Mouse (Mus musculus) right cerebral cortex, postnatal 25 days (tissue): ENCODE results near the gene Atp23.
A peak's percentile ranks its signal among the peaks of the same experiment; 100 is the strongest.

ENCODE experiments used
- DNase-seq: peaks from one replicate; pipeline ENCODE4 v3.0.0; 2022

Gene Atp23

GRCm38 (mm10) chr10:126900821-126901487 lies at the start of gene Atp23:
TSS of gene Atp23 (minus strand) at chr10:126901355.
- peak; percentile 90 for DNase-seq

DNA sequence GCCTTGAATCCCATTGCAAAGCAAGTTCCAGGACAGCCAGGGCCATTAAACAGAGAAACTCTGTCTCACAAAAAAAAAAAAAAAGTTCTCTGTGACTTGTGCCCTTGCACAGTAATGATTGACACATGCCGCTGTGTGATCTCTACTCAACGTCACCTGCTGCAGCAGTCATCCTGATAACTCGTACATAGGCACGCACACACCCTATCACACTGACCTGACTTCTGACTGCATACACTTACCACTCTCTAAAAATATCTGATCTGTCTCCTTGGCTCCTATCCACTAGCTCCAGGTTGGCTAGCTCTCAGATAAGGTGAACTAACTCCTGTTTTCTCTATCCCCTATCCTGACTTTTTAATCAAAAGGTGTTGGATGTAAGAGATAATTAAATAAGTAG lies 49.4 kb upstream of the Atp23 start:
- no peak for DNase-seq

- DNase-seq, result no peak
Observed at GRCm38 (mm10) chr10:126949824-126950223, 48.7 kb upstream of the Atp23 start.

- DNase-seq, result no peak
Observed at GRCm38 (mm10) chr10:126945531-126945930, 44.4 kb upstream of the Atp23 start.

DNA sequence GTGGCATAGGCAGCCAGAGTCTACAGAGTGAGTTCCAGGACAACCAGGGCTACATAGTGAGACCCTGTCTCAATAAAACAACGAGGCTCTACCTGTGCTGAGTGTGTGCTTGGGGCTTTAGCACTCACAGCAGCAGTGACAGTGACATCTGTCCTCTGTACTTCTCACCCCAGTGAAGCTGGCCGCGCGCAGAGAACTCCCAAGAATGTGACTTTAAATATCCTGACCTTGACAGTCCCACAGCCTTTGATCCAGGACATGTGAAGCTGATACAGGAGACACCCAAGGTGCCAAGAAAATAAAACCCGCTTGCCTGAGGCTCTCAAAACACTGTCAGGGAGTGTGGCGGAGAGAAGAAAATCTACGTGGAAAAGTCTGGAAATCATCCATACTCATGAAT lies 39.8 kb upstream of the Atp23 start:
- DNase-seq, result no peak

- DNase-seq, result peak; percentile 65
Observed at GRCm38 (mm10) chr10:126935556-126936381, 34.6 kb upstream of the Atp23 start.

DNA sequence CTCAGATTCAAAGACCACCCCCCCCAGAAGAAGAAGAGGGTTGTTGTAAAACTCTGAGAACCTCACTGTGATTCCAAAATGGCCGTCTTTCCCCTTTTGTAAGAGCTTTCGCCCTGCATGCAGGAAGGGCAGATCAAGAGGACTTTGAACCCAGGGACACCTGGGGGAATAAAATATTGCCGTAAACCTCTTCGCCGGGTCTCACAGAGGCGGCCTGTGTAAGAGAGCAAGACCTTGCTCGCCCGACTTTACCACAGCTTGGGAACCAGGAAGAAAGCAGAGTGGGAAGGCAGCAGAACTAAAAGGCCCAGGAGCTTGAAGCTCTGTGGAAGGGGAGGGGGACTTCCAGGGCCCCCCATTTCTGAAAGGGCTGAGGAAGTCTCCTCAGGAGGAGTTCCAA lies 34.0 kb upstream of the Atp23 start:
- DNase-seq, result no peak

- no peak for DNase-seq
Observed at GRCm38 (mm10) chr10:126934561-126934960, 33.4 kb upstream of the Atp23 start.

DNA sequence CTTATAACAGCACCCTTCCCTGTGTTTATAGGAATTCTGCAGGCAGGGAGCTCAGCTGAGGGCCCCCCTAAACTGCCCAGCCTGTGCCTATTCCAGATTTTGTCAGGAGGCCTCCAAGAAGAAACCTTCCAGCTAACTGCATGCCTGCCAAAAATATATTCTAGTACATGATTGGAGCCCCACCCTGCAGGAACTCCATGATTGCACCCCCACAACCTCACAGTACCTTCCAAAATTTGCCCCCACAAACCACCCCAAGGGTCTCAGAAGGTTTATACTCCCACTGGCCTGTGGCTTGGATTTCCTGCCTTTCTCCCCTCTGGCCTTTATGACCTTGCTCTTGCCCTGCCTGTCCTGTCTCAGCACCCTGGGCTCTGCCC lies 30.6 kb upstream of the Atp23 start:
- no peak for DNase-seq

DNA sequence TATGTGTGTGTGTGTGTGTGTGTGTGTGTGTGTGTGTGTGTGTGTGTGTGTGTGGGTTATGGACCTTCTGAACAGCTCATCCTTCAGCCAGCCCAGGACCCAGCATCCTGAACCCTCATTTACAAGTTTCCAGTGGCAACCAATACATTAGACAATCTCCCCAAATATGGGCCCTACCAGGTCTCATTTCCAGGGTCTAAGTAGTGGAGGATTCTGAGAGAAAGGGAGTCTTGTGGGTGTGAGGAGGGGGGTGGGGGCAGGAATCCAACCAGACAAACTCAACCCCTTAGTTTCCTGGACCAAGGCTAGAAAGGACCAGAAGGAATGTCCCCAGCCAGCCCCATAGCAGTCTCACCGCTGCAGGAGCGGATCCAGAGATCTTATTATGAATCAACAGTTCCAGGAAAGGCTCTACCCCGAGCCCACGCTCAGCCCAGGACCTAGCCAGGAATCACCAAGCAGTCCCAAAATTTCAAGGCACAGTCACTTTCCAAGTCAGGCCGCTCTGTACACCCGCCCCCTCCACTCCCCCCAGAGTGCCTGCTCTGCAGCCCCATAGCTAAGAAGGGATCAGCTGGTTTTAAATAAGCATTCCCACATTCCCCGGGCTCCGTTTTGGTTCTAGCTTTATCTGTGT lies 30.1 kb upstream of the Atp23 start:
- peak; percentile 43 for DNase-seq

- no peak for DNase-seq
Observed at GRCm38 (mm10) chr10:126930270-126931121, 29.3 kb upstream of the Atp23 start.

DNA sequence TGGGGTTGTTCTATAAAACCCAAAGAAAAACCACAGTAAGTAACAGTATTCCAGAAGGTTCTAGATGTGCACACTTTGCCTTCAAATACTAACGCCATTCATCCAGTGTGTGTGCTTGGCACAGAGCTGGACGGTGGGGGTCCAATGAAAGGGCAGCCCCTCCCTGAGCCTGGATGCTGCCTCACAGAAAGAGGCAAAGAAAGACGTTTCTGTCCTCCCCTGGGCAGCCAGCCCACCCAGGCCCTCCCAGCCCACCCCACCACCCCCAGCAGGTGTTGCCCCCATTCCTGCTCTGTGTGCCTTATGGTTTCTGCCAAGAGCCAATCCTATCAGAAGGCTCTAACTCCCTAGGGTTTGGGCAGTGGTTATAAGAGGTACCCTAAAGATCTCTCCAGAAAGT lies 28.4 kb upstream of the Atp23 start:
- no peak for DNase-seq

- no peak for DNase-seq
Observed at GRCm38 (mm10) chr10:126928819-126929206, 27.7 kb upstream of the Atp23 start.

DNA sequence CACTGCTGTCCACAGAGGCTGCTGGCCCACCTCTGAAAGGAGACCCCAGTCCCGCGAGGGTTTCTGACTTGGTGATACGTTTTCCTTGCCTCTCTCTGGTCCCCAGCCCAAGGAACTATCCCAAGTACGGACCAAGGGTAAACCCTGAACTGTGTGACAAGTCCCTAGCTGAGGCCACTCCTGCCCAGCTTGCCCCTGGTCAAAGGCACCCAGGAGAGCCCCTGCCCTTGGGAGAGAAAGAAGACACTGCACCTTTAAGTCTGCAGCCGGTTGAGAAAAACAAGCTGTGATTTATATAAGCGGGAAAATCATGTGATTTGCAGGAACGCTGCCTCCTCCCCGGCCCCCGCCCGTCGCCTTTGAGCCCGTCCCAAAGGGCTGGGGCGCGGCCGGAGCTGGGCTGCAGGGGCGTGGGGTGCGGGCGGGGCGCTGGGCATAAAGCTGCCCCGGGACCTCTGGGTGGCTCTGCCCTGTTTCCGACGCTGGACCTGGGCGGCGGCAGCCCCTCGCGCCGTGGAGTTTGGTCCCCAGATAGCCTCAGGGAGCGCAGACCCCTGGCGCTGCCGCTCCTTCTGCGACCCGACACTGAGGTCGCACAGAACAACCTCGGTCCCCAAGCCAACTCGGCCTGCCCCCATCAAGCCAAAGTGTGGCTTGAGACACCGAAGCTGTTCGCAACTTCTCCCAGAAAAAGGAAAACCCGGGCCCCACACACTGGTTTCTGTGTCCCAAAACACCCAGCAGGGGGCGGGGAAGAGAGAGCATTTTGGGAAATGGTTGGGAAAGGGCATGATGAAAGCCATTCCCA lies 27.1 kb upstream of the Atp23 start:
- DNase-seq, result peak; percentile 77

GRCm38 (mm10) chr10:126927101-126927961 lies 26.2 kb upstream of the Atp23 start:
- DNase-seq, result peak; percentile 59

GRCm38 (mm10) chr10:126925391-126925790 lies 24.2 kb upstream of the Atp23 start:
- no peak for DNase-seq

- DNase-seq, result no peak
Observed at GRCm38 (mm10) chr10:126924087-126924486, 22.9 kb upstream of the Atp23 start.

DNA sequence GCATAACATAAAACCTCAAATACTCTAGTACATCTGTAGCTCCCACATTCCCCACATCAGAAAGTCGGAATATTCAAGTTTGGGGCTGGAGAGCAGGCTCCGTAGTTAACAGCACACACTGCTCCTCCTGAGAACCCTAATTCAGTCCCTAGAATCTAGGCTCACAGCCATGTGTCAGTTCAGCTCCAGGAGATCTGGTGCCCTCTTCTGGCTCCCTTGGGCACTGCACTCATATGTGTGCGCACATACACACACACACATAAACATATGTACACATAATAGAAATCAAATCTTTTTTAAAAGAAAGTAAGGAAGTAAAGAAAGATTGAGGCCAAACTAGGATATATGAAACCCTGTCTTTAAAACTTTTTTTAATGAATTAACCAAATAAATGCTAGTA lies 19.1 kb upstream of the Atp23 start:
- no peak for DNase-seq

DNA sequence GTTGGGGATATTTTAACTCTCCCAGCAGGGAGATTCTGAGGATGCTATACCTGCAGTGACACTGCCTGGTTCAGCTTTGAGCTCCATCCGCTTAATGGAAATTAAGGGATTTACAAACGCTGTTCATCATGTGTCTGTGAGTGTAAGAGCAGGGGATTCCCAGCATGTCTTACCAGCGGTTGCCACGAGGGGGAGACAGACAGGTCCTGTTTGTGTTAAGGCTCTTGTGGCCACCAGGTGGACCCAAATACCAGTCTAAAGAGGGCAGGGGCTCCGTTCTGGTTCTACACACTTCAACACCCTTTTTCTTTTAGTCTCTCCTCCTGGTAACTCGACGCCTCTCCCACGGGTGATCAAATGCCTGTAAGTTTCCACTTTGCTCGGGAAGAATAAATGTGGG lies 17.9 kb upstream of the Atp23 start:
- peak; percentile 89 for DNase-seq

DNA sequence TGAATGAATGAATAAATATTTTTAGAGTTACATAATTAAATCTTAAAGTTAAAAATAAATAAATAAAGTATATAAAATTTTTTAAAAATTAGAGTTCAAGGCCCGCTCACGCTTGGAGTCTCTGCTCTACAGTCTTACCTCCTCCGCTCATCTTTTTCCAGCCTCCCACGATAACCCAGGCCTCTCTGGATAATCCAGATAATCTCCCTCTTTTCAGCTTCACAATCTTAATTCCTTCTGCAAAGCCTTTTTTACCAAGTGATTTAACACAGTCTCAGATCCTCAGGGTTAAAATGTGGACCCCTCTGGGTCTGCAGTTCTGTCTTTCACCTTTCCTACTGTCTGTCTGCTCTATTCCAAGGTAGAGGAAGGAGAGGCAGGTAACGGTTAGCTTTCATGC lies 13.1 kb upstream of the Atp23 start:
- no peak for DNase-seq

- DNase-seq, result no peak
Observed at GRCm38 (mm10) chr10:126911479-126911878, 10.3 kb upstream of the Atp23 start.
